ENCODE assay signal across 19 mouse cellular contexts in genomic region chr1:135217607-135218233, GRCm38 (mm10). TPM values are rescaled to one million over a fixed set of nuclear protein-coding genes. Genes with fewer than 3 reads are reported as not detected.
DNase-seq lines count a peak whose midpoint lies in the region; ATAC-seq and TF ChIP-seq lines count a peak whose summit lies in the region.
"Had no signal": no experiment of that assay in that cellular context is flagged by ENCODE, and none has a peak within 500 bp of the region (broad histone marks: within the 10 kb centered on the region; RNA-seq: fewer than 3 reads in every experiment).

No protein-coding gene starts in this region.

- no peaks in the 10 kb centered on the region for H3K4me1 ChIP-seq in kidney, embryonic 16.5 days (ENCODE audit: insufficient read depth, low read length)
- H3K4me1 ChIP-seq in E14TG2a.4 (replicated peaks; ENCODE audit: low read depth, low read length) = peaks cover 57% of the 10 kb centered on the region
- H3K4me1 ChIP-seq in embryonic facial prominence, embryonic 10.5 days = peaks cover 10% of the 10 kb centered on the region
- H3K4me1 ChIP-seq in midbrain, embryonic 16.5 days (ENCODE audit: control insufficient read depth, insufficient read depth, low read length) = no peaks in the 10 kb centered on the region

- ATAC-seq in kidney, embryonic 16.5 days (ENCODE audit: low FRiP score, low TSS enrichment) = 0 out of 2 replicates have a peak, but pooled peaks have one; percentile 35
- no peak for ATAC-seq in midbrain, embryonic 16.5 days
- ATAC-seq: forebrain, postnatal 0 days; inflammation-experienced regulatory T-cells, adult 6 months had no signal

- H3K4me2 ChIP-seq in kidney, embryonic 16.5 days (replicated peaks; ENCODE audit: low read depth, low read length) = no peak overlapping the region
- H3K4me2 ChIP-seq in midbrain, embryonic 16.5 days (ENCODE audit: low read length) = no peak overlapping the region
- H3K4me2 ChIP-seq: heart, embryonic 11.5 days; midbrain, embryonic 11.5 days had no signal

- no peak overlapping the region for H3K27ac ChIP-seq in kidney, embryonic 16.5 days (ENCODE audit: low read length)
- H3K27ac ChIP-seq in embryonic facial prominence, embryonic 10.5 days (replicated peaks) = no peak overlapping the region
- H3K27ac ChIP-seq in midbrain, embryonic 16.5 days (ENCODE audit: low read length) = no peak overlapping the region
- H3K27ac ChIP-seq: left cerebral cortex, adult 2 months; liver, embryonic 14.5 days had no signal

- no peak for TF ChIP-seq CTCF in E14TG2a.4 (conservative IDR thresholded peaks at IDR 0.05; ENCODE audit: low read length)

- H3K9ac ChIP-seq in kidney, embryonic 16.5 days (replicated peaks; ENCODE audit: low read length) = no peak overlapping the region
- no peak overlapping the region for H3K9ac ChIP-seq in midbrain, embryonic 16.5 days (ENCODE audit: low read depth, low read length)
- H3K9ac ChIP-seq: forebrain, postnatal 0 days; liver, embryonic 14.5 days had no signal

- DNase-seq in kidney, postnatal 14 days = no peak
- peak; percentile 10 for DNase-seq in embryonic facial prominence, embryonic 10.5 days (ENCODE audit: low spot score)
- peak; percentile 32 for DNase-seq in lung, postnatal 36 days
- no peak for DNase-seq in cerebellum, postnatal 10 days
- no peak for DNase-seq in spleen, postnatal 14 days (ENCODE audit: low spot score in 2 of 2)
- DNase-seq: cerebellum, adult 2 months; forebrain, postnatal 0 days; gastrocnemius, postnatal 14 days; heart, postnatal 4 days; thymus, postnatal 4 days had no signal

- H3K27me3 ChIP-seq in kidney, embryonic 16.5 days (ENCODE audit: insufficient read depth, low read length) = no peaks in the 10 kb centered on the region
- H3K27me3 ChIP-seq in E14TG2a.4 (ENCODE audit: insufficient read depth, low read length) = no peaks in the 10 kb centered on the region
- no peaks in the 10 kb centered on the region for H3K27me3 ChIP-seq in embryonic facial prominence, embryonic 10.5 days (replicated peaks; ENCODE audit: low read depth, poor library complexity, severe bottlenecking)
- H3K27me3 ChIP-seq in midbrain, embryonic 16.5 days (ENCODE audit: control insufficient read depth, insufficient read depth, low read depth, low read length) = no peaks in the 10 kb centered on the region

- no peaks in the 10 kb centered on the region for H3K9me3 ChIP-seq in kidney, embryonic 16.5 days (ENCODE audit: low read length)
- H3K9me3 ChIP-seq in E14TG2a.4 (ENCODE audit: low read length) = no peaks in the 10 kb centered on the region
- H3K9me3 ChIP-seq in embryonic facial prominence, embryonic 10.5 days = no peaks in the 10 kb centered on the region
- no peaks in the 10 kb centered on the region for H3K9me3 ChIP-seq in midbrain, embryonic 16.5 days (replicated peaks; ENCODE audit: control insufficient read depth, low read length, poor library complexity, severe bottlenecking)

- no peaks in the 10 kb centered on the region for H3K36me3 ChIP-seq in kidney, embryonic 16.5 days (ENCODE audit: insufficient read depth, low read length)
- H3K36me3 ChIP-seq in E14TG2a.4 (ENCODE audit: insufficient read depth, low read length) = no peaks in the 10 kb centered on the region
- no peaks in the 10 kb centered on the region for H3K36me3 ChIP-seq in embryonic facial prominence, embryonic 10.5 days (replicated peaks)
- no peaks in the 10 kb centered on the region for H3K36me3 ChIP-seq in midbrain, embryonic 16.5 days (ENCODE audit: control insufficient read depth, insufficient read depth, low read length)

- no peak overlapping the region for H3K4me3 ChIP-seq in kidney, embryonic 16.5 days (ENCODE audit: low read length)
- peak overlapping the region; percentile 21 for H3K4me3 ChIP-seq in E14TG2a.4 (replicated peaks; ENCODE audit: low read length)
- H3K4me3 ChIP-seq in embryonic facial prominence, embryonic 10.5 days = no peak overlapping the region
- no peak overlapping the region for H3K4me3 ChIP-seq in midbrain, embryonic 16.5 days (ENCODE audit: low read depth, low read length)
- H3K4me3 ChIP-seq: erythroblast, embryonic 14.5 days; left cerebral cortex, adult 2 months had no signal

- 51% methylated on average over 13 of the region's 13 CpGs for WGBS in kidney, embryonic 16.5 days
- WGBS in embryonic facial prominence, embryonic 10.5 days = 44% methylated on average over 13 of the region's 13 CpGs
- WGBS in midbrain, embryonic 16.5 days = 54% methylated on average over 13 of the region's 13 CpGs

RNA-seq across cellular contexts. Expression of gene Elf3, which starts 40.6 kb away (rescaled TPM):
- 41.8 and 44.1 TPM in 2 replicates for polyA plus RNA-seq in kidney, embryonic 16.5 days (2015; fragmentation: Nextera tagmentation; extraction: Ambion mirVana)
- polyA plus RNA-seq in embryonic facial prominence, embryonic 10.5 days (2016; fragmentation: Nextera tagmentation; extraction: Ambion mirVana) = 6.3 and 6.4 TPM in 2 replicates
- 0.35 TPM in 1 of 2 replicates, not detected in the other for polyA plus RNA-seq in midbrain, embryonic 16.5 days (2015; fragmentation: Nextera tagmentation; extraction: Ambion mirVana)
- polyA plus RNA-seq: erythroblast, embryonic 14.5 days; inflammation-experienced regulatory T-cells, adult 6 months had no signal

RNA-seq across cellular contexts. Expression of gene Gpr37l1, which starts 50.2 kb away (rescaled TPM):
- 0.10 TPM in 1 of 2 replicates, not detected in the other for polyA plus RNA-seq in kidney, embryonic 16.5 days (2015; fragmentation: Nextera tagmentation; extraction: Ambion mirVana)
- not detected in 2 replicates for polyA plus RNA-seq in embryonic facial prominence, embryonic 10.5 days (2016; fragmentation: Nextera tagmentation; extraction: Ambion mirVana)
- polyA plus RNA-seq in midbrain, embryonic 16.5 days (2015; fragmentation: Nextera tagmentation; extraction: Ambion mirVana) = 1.1 and 2.7 TPM in 2 replicates
- polyA plus RNA-seq: erythroblast, embryonic 14.5 days; heart, embryonic 11.5 days; inflammation-experienced regulatory T-cells, adult 6 months; midbrain, embryonic 11.5 days had no signal

Comparison
In these comparisons a context has a peak if more than half of its experiments do, and no peak if none do; other contexts are left out.
1. DNase-seq: peak in embryonic facial prominence, embryonic 10.5 days (single experiment) and lung, postnatal 36 days (single experiment); none in kidney, postnatal 14 days (single experiment), cerebellum, postnatal 10 days (0 of 2) and spleen, postnatal 14 days (0 of 2).